Mouse (Mus musculus): ENCODE measurements around the gene Grasp.

Grasp gene

DNA sequence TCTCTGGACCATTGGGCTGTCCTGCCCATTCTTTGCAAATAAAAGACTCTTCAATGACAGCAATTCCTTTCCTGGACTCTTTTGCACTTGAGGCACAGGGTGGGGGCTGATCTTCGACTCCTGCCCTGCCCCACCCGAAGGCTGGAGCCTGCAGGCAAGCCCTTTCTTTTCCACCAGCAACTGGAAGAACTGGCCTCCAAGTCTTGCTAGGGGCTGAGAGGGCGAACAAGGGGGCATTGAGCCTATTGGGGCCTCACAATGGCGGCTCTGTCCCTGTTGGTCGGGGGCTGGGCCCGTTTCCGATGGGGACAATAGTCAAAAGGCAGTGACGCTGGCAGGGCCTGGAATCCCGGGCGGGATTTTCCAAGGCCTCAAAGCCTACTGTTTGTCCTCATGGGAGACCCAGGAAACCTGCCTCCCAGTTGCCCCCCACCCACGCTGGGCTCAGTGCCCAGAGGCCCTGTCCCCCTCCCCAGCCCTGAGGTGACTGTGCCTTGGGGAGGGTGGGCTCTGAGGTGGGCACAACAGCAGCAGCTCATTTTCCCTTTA lies 53.4 kb downstream of the Grasp start:
- DNase-seq = no peak

DNA sequence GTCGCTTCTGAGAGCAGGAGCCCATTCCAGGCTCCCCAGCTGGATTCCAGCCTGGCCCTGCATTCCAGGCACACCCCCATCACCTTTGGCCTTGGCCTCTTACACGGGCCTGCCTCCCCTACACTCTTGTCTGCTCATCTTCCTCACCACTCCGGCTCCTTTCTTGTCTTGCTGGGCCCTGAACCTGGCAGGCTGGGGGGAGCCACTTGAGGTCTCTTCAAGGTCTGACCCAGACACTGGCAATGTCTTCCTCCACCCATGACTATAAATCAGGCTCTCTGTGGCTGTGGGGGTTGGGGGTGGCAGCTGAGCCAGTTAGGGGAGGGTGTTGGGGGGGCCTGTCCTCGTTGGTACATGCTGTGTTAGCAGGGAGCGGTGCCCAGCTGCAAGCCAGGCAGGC lies 54.6 kb downstream of the Grasp start:
- DNase-seq = no peak

GRCm38 (mm10) chr15:101279430-101279999 lies 55.5 kb downstream of the Grasp start:
- no peak for DNase-seq
